Mouse (Mus musculus): ENCODE measurements around the gene Gria1. TPM values are rescaled to one million over a fixed set of nuclear protein-coding genes. Genes with fewer than 3 reads are reported as not detected.

Gria1 gene
- polyA plus RNA-seq, 1 experiment from 2014 or later: 1.8 TPM

DNA sequence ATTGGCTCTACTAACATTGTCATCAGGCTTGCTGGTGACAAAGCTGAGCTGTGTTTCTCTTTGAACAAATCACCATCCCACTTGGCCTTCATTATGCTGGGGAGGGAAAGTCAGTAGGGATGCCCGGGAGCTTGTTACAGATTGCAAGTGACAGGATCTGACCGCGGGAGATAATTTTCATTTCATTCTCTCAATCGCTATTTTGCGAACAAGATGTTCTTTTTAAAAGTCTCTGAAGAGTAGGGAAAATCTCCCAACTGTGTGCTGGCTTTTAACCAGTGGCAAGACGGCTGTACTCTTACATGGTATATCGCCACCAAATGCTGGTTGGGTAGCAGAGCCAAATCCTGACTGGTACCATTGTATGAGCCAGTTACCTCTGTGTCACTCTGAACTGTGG lies 202.9 kb downstream of the Gria1 start:
- WGBS: 91% methylated on average over 7 of the region's 7 CpGs
- H3K27me3 ChIP-seq (ENCODE audit: control insufficient read depth, insufficient read depth, low read length): no peaks in the 10 kb centered on the region

DNA sequence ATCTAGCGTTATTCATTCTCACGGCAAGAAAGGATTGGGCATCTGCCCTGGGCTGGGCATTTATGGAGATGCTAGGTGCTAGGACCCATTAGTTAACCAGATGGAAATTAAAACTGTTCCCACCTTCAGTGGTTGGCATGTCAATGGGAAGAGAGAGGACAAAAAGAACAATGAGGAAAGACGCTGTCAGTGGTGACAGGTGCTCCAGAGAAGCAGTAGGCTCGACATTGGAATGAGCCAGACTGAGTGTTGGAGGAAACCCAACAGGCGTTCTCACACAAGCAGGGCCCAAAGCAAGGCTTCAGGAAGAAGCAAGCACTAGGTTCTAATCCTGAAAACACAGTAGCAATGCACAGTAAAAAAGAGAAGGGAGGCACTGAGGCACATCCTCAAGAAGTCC lies 203.4 kb downstream of the Gria1 start:
- 92% methylated on average over 5 of the region's 5 CpGs for WGBS
- H3K36me3 ChIP-seq (ENCODE audit: control insufficient read depth, insufficient read depth, low read length): no peaks in the 10 kb centered on the region
- DNase-seq (ENCODE audit: low spot score, missing footprints) (no peak), ATAC-seq (ENCODE audit: low FRiP score) (no peak)
- no peak overlapping the region for H3K4me3 ChIP-seq (ENCODE audit: low read depth, low read length)
- H3K4me1 ChIP-seq (ENCODE audit: control insufficient read depth, insufficient read depth, low read length): no peaks in the 10 kb centered on the region
- no peaks in the 10 kb centered on the region for H3K9me3 ChIP-seq (ENCODE audit: control insufficient read depth, low read length)
- H3K9ac ChIP-seq (ENCODE audit: low read length): no peak overlapping the region
- H3K27me3 ChIP-seq (ENCODE audit: control insufficient read depth, insufficient read depth, low read length): no peaks in the 10 kb centered on the region
- H3K27ac ChIP-seq (ENCODE audit: low read depth, low read length): no peak overlapping the region
- H3K4me2 ChIP-seq: no peak overlapping the region

More for the DNA sequence above, 202.9 kb downstream of the Gria1 start:
- Histone ChIP-seq H3K4me3 (ENCODE audit: low read depth, low read length) (no peak overlapping the region), H3K27ac (ENCODE audit: low read depth, low read length) (no peak overlapping the region), H3K4me1 (ENCODE audit: control insufficient read depth, insufficient read depth, low read length) (no peaks in the 10 kb centered on the region), H3K36me3 (ENCODE audit: control insufficient read depth, insufficient read depth, low read length) (no peaks in the 10 kb centered on the region), H3K9me3 (ENCODE audit: control insufficient read depth, low read length) (no peaks in the 10 kb centered on the region), H3K9ac (ENCODE audit: low read length) (no peak overlapping the region), H3K4me2 (no peak overlapping the region)
- no peak for DNase-seq (ENCODE audit: low spot score, missing footprints)
- ATAC-seq (ENCODE audit: low FRiP score): no peak

DNA sequence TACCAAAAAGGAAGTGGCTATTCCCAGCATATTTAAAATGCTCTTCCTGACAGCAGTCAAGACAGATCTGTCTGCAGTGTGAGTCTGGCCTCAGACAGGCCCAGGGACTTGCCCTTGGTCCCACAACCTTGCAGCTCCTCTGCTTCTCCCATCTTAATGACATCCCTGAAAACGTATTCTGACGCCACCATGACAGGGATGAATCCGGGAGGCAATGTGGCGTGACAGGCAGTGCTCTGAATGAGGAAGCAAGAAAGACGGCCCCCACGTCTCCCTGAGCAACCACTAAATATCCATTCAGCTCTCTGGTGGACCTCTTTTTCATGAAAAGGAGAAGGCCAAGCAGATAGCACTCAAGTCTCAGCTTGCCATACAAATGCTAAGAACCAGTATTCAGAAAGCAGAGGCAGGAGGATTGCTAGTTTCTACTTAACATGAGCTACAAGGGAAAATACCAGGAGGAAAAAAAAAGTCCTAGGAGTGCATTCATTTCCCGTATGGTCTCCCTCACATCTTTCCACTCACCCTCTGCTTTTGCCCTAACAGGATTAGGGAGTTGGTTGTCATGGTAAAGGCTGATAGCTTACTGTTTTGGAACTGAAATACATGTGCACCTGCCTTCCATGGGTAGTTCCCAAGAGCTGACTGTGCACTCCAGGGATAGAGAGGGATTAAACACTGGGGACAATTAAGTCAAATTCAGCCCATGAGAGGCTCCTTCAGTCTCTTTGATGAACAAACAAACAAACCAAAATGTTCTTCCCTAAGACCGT lies 211.8 kb downstream of the Gria1 start:
- ATAC-seq (ENCODE audit: low FRiP score): peak; percentile 78

DNA sequence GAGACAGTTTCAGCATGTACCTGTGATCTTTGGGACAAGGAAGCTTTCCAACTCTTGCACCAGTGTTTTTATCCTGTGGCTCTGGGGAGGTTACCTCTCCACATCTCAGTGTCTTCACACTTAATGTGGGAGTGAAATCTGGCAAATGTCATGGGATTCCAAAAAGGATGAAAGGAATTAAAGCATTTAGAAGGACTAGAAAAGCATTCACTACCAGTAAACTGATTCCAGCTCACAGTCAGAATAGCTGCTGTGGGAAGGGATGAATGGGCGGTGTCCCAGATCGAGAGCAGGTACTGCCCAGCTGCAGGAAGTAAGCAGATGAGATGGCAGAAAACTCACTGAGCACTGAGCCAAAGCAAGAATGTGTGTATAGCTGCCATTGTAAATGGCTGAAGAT lies 224.3 kb downstream of the Gria1 start:
- Histone ChIP-seq H3K36me3 (ENCODE audit: control insufficient read depth, insufficient read depth, low read length) (no peaks in the 10 kb centered on the region), H3K9me3 (ENCODE audit: control insufficient read depth, low read length) (no peaks in the 10 kb centered on the region), H3K27me3 (ENCODE audit: control insufficient read depth, insufficient read depth, low read length) (no peaks in the 10 kb centered on the region), H3K4me2 (no peak overlapping the region), H3K27ac (ENCODE audit: low read depth, low read length) (no peak overlapping the region), H3K4me1 (ENCODE audit: control insufficient read depth, insufficient read depth, low read length) (peaks cover 5% of the 10 kb centered on the region; the same call in 1 of the 2 replicates), H3K9ac (ENCODE audit: low read length) (no peak overlapping the region), H3K4me3 (ENCODE audit: low read depth, low read length) (no peak overlapping the region)
- no peak for ATAC-seq (ENCODE audit: low FRiP score)
- DNase-seq (ENCODE audit: low spot score, missing footprints): no peak
- WGBS: 93% methylated on average over 2 of the region's 2 CpGs

More for the DNA sequence above, 211.8 kb downstream of the Gria1 start:
- Histone ChIP-seq H3K9ac (ENCODE audit: low read length) (no peak overlapping the region), H3K27ac (ENCODE audit: low read depth, low read length) (peak overlapping the region; percentile 32; the same call in 1 of the 2 replicates), H3K27me3 (ENCODE audit: control insufficient read depth, insufficient read depth, low read length) (no peaks in the 10 kb centered on the region), H3K36me3 (ENCODE audit: control insufficient read depth, insufficient read depth, low read length) (no peaks in the 10 kb centered on the region), H3K4me1 (ENCODE audit: control insufficient read depth, insufficient read depth, low read length) (peaks cover 3% of the 10 kb centered on the region; the same call in 1 of the 2 replicates), H3K4me2 (no peak overlapping the region), H3K9me3 (ENCODE audit: control insufficient read depth, low read length) (no peaks in the 10 kb centered on the region), H3K4me3 (ENCODE audit: low read depth, low read length) (no peak overlapping the region)
- WGBS: 17% methylated on average over 8 of the region's 8 CpGs
- DNase-seq (ENCODE audit: low spot score, missing footprints): no peak

- Histone ChIP-seq H3K9me3 (ENCODE audit: control insufficient read depth, low read length) (no peaks in the 10 kb centered on the region), H3K4me3 (ENCODE audit: low read depth, low read length) (no peak overlapping the region), H3K27ac (ENCODE audit: low read depth, low read length) (no peak overlapping the region), H3K4me1 (ENCODE audit: control insufficient read depth, insufficient read depth, low read length) (peaks cover 10% of the 10 kb centered on the region; the same call in 1 of the 2 replicates), H3K36me3 (ENCODE audit: control insufficient read depth, insufficient read depth, low read length) (no peaks in the 10 kb centered on the region), H3K4me2 (no peak overlapping the region), H3K9ac (ENCODE audit: low read length) (no peak overlapping the region), H3K27me3 (ENCODE audit: control insufficient read depth, insufficient read depth, low read length) (no peaks in the 10 kb centered on the region)
- 87% methylated on average over 1 of the region's 1 CpGs for WGBS
- DNase-seq (ENCODE audit: low spot score, missing footprints): peak; percentile 70
- no peak for ATAC-seq (ENCODE audit: low FRiP score)
Observed at GRCm38 (mm10) chr11:57236431-57236830, 225.2 kb downstream of the Gria1 start.

GRCm38 (mm10) chr11:57239758-57240157 lies 228.6 kb downstream of the Gria1 start:
- no peak overlapping the region for H3K9ac ChIP-seq (ENCODE audit: low read length)
- H3K4me2 ChIP-seq: no peak overlapping the region
- no peak overlapping the region for H3K4me3 ChIP-seq (ENCODE audit: low read depth, low read length)
- H3K27ac ChIP-seq (ENCODE audit: low read depth, low read length): no peak overlapping the region
- DNase-seq (ENCODE audit: low spot score, missing footprints) (no peak), ATAC-seq (ENCODE audit: low FRiP score) (no peak)
- 24% methylated on average over 3 of the region's 3 CpGs for WGBS
- H3K27me3 ChIP-seq (ENCODE audit: control insufficient read depth, insufficient read depth, low read length): no peaks in the 10 kb centered on the region
- H3K4me1 ChIP-seq (ENCODE audit: control insufficient read depth, insufficient read depth, low read length): peaks cover 10% of the 10 kb centered on the region; the same call in 1 of the 2 replicates
- H3K36me3 ChIP-seq (ENCODE audit: control insufficient read depth, insufficient read depth, low read length): no peaks in the 10 kb centered on the region
- H3K9me3 ChIP-seq (ENCODE audit: control insufficient read depth, low read length): no peaks in the 10 kb centered on the region

DNA sequence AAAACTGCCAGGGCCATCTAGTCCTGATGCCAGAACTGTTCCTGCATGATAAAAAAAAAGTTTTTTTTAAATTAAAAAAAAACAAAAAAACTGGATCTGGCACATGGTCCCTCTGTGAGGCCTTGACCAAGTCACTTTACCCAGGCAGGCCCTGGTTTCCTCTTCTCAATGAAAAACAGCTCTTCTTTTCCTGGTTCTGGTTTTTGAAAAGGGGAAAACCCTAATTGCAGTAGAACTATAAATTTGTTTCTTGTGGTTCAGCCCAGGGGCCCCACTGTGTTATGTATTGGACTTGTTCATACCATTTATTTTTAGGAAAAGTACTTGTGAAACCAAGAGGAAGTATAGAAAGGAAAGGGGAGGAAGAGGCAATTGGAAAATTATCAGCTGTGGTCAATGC lies 232.6 kb downstream of the Gria1 start:
- H3K4me3 ChIP-seq (ENCODE audit: low read depth, low read length): no peak overlapping the region
- no peaks in the 10 kb centered on the region for H3K36me3 ChIP-seq (ENCODE audit: control insufficient read depth, insufficient read depth, low read length)
- no peak overlapping the region for H3K9ac ChIP-seq (ENCODE audit: low read length)
- H3K4me1 ChIP-seq (ENCODE audit: control insufficient read depth, insufficient read depth, low read length): peaks cover 10% of the 10 kb centered on the region; the same call in 1 of the 2 replicates
- no peaks in the 10 kb centered on the region for H3K9me3 ChIP-seq (ENCODE audit: control insufficient read depth, low read length)
- no peak overlapping the region for H3K4me2 ChIP-seq
- no peak overlapping the region for H3K27ac ChIP-seq (ENCODE audit: low read depth, low read length)
- ATAC-seq (ENCODE audit: low FRiP score) (no peak), DNase-seq (ENCODE audit: low spot score, missing footprints) (no peak)
- H3K27me3 ChIP-seq (ENCODE audit: control insufficient read depth, insufficient read depth, low read length): no peaks in the 10 kb centered on the region

DNA sequence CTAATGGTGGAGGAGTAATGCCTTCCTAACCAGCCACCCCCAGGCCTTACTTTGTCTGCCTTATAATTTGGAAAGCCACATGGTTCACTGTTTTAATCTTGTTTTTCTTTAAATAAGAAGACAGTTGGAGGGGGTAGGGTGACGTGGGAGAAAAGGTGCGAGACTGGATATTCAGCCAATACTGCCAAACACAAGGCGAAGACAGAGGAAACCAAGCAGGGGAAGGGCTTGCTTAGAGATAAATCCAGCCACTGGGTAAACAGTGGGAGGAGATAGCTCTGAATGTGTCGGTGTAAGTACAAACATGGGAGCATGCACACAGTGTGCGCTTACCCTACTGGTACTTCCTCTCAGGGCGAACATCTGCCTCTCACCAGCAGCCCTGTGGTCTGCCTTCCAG lies 233.4 kb downstream of the Gria1 start:
- 85% methylated on average over 6 of the region's 6 CpGs for WGBS
- Histone ChIP-seq H3K27me3 (ENCODE audit: control insufficient read depth, insufficient read depth, low read length) (no peaks in the 10 kb centered on the region), H3K27ac (ENCODE audit: low read depth, low read length) (no peak overlapping the region), H3K9me3 (ENCODE audit: control insufficient read depth, low read length) (no peaks in the 10 kb centered on the region), H3K4me1 (ENCODE audit: control insufficient read depth, insufficient read depth, low read length) (peaks cover 10% of the 10 kb centered on the region; the same call in 1 of the 2 replicates), H3K9ac (ENCODE audit: low read length) (no peak overlapping the region), H3K36me3 (ENCODE audit: control insufficient read depth, insufficient read depth, low read length) (no peaks in the 10 kb centered on the region), H3K4me2 (no peak overlapping the region), H3K4me3 (ENCODE audit: low read depth, low read length) (no peak overlapping the region)
- DNase-seq (ENCODE audit: low spot score, missing footprints) (no peak), ATAC-seq (ENCODE audit: low FRiP score) (no peak)

- DNase-seq (ENCODE audit: low spot score, missing footprints) (peak; percentile 77), ATAC-seq (ENCODE audit: low FRiP score) (no peak)
- Histone ChIP-seq H3K27ac (ENCODE audit: low read depth, low read length) (no peak overlapping the region), H3K4me3 (ENCODE audit: low read depth, low read length) (no peak overlapping the region), H3K9me3 (ENCODE audit: control insufficient read depth, low read length) (no peaks in the 10 kb centered on the region), H3K4me1 (ENCODE audit: control insufficient read depth, insufficient read depth, low read length) (no peaks in the 10 kb centered on the region), H3K9ac (ENCODE audit: low read length) (no peak overlapping the region), H3K36me3 (ENCODE audit: control insufficient read depth, insufficient read depth, low read length) (no peaks in the 10 kb centered on the region), H3K27me3 (ENCODE audit: control insufficient read depth, insufficient read depth, low read length) (no peaks in the 10 kb centered on the region), H3K4me2 (no peak overlapping the region)
- WGBS: 77% methylated on average over 4 of the region's 4 CpGs
Observed at GRCm38 (mm10) chr11:57248870-57249269, 237.7 kb downstream of the Gria1 start.
